Mouse (Mus musculus): ENCODE data around the gene Nudt15. TPM values are rescaled to one million over a fixed set of nuclear protein-coding genes. Genes with fewer than 3 reads are reported as not detected.
A peak's percentile ranks its signal among the peaks of the same experiment; 100 is the strongest.

Gene Nudt15
- polyA plus RNA-seq, 1 experiment from 2014 or later, result 4.1 TPM

DNA sequence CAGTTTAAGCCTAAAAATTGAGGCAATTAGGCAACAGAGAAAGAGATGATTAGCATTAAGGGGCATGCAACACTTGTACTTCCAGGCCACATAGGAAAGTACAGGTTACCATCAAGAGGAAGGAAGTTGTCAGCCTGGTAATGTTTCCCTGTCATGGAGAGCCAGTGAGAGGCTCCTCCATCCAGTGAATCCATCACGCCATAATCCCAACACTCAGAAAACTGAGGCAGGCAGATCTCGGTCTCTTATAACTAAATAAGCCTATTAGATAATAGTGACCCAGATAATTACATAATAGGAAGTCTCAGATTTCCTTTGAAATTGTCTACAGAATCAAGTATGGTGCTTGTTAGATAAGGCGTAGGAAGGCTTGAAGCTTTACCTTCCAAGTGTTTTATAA lies 23.9 kb downstream of the Nudt15 start:
- H3K9me3 ChIP-seq (replicated peaks; ENCODE audit: control insufficient read depth, low read length), result no peaks in the 10 kb centered on the region
- H3K9ac ChIP-seq (ENCODE audit: low read length), result peak overlapping the region; percentile 66; the same call in 1 of the 2 replicates
- H3K4me3 ChIP-seq (ENCODE audit: low read length), result no peak overlapping the region
- no peak overlapping the region for H3K27ac ChIP-seq (ENCODE audit: low read length)
- H3K36me3 ChIP-seq (ENCODE audit: control insufficient read depth, insufficient read depth), result no peaks in the 10 kb centered on the region
- no peaks in the 10 kb centered on the region for H3K27me3 ChIP-seq (ENCODE audit: control insufficient read depth, insufficient read depth, low read length)
- peak overlapping the region; percentile 65; the same call in 1 of the 2 replicates for H3K4me2 ChIP-seq (ENCODE audit: low read depth, low read length)
- WGBS, result 64% methylated on average over 3 of the region's 3 CpGs
- no peak for ATAC-seq (replicated peaks; ENCODE audit: extremely low read depth, insufficient read depth, low FRiP score)
- no peaks in the 10 kb centered on the region for H3K4me1 ChIP-seq (ENCODE audit: control insufficient read depth, insufficient read depth, low read length)

DNA sequence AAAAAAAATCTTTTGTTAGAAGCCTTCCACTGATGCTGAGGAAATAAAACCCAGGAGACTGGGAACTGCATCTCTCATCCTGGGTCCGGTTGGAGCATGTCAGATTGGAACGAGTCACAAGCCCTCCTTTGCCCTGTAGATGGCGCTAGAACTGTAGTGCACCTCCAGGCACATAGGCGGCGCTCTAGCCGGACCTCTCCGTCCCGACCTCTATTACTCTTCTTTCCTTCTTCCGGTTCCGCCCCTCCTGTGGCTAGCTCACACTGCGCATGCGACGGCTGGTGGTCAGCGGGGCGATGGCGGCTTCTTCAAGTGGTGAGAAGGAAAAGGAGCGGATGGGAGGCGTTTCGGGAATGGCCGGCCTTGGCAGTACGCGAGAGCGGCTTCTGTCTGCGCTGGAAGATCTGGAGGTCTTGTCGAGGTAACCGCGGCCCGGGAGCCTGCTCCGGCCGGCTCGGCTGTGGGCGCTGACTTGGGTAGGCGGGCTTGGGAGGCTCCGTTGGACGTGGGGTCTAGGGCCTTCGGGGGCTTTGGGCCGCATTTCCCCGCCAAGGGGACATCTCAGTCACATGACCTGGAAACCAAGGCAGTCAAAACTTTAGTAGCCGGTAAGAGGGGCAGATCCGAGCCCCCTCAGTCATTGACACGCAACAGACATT lies 38.1 kb downstream of the Nudt15 start, which contains the start of gene Med4:
Gene Med4, plus strand, starts transcription at position 261 of the 659 bp plus-strand sequence.
- peak within 1 kb of the TSS; percentile 44; the same call in 1 of the 2 replicates for H3K27ac ChIP-seq (ENCODE audit: low read length)

DNA sequence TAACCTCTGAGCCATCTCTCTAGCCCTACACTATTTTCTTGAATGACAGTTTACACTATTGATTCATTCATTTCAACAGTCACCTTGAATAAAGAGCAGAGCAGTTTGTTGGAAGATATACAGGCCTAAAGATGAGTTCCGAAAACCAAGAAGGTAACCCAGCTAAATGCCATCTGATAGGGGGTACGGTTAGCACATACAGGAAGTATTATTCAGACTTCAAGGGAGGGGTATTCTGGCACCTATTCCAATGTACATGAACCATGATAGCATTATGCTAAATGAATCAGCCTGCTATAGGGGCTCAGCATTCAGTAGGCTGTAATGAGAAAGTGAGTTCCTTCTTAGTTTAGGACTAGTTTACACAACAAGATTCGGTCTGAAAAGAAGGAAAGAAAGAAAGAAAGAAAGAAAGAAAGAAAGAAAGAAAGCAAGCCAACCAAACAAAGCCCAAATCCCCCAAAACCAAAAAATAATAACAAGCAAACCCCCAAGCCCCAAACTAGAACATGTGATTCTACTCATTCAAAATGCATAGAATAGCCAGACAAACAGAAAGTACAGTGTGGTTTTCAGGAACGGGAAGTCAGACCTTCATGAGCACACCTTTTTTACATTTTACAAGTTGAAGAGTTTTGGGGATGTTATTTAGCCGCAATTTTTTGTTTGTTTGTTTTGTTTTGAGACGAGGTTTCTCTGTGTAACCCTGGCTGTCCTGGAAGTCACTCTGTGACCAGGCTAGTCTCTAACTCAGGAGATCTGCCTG lies 39.2 kb downstream of the Nudt15 start:
- H3K4me3 ChIP-seq (ENCODE audit: low read length), result no peak overlapping the region
- H3K4me2 ChIP-seq (ENCODE audit: low read depth, low read length), result no peak overlapping the region
- no peak overlapping the region for H3K9ac ChIP-seq (ENCODE audit: low read length)
- peaks cover 9% of the 10 kb centered on the region for H3K4me1 ChIP-seq (ENCODE audit: control insufficient read depth, insufficient read depth, low read length)
- no peak for ATAC-seq (replicated peaks; ENCODE audit: extremely low read depth, insufficient read depth, low FRiP score)
- H3K9me3 ChIP-seq (replicated peaks; ENCODE audit: control insufficient read depth, low read length), result no peaks in the 10 kb centered on the region
- H3K36me3 ChIP-seq (ENCODE audit: control insufficient read depth, insufficient read depth), result no peaks in the 10 kb centered on the region; the same call in 1 of the 2 replicates
- 84% methylated on average over 6 of the region's 6 CpGs for WGBS
- no peak overlapping the region for H3K27ac ChIP-seq (ENCODE audit: low read length)
- no peaks in the 10 kb centered on the region for H3K27me3 ChIP-seq (ENCODE audit: control insufficient read depth, insufficient read depth, low read length)

More for the DNA sequence above, 38.1 kb downstream of the Nudt15 start, which contains the start of gene Med4:
- H3K36me3 ChIP-seq (ENCODE audit: control insufficient read depth, insufficient read depth), result peaks cover 2% of the 10 kb centered on the region
- ATAC-seq (replicated peaks; ENCODE audit: extremely low read depth, insufficient read depth, low FRiP score), result peak; percentile 90
- peaks cover 9% of the 10 kb centered on the region for H3K4me1 ChIP-seq (ENCODE audit: control insufficient read depth, insufficient read depth, low read length)
- no peaks in the 10 kb centered on the region for H3K9me3 ChIP-seq (replicated peaks; ENCODE audit: control insufficient read depth, low read length)
- WGBS, result under 1% methylated on average over 41 of the region's 41 CpGs
- peak within 1 kb of the TSS; percentile 97 for H3K4me2 ChIP-seq (ENCODE audit: low read depth, low read length)
- peak within 1 kb of the TSS; percentile 98 for H3K9ac ChIP-seq (ENCODE audit: low read length)
- no peaks in the 10 kb centered on the region for H3K27me3 ChIP-seq (ENCODE audit: control insufficient read depth, insufficient read depth, low read length)
- peak within 1 kb of the TSS; percentile 99 for H3K4me3 ChIP-seq (ENCODE audit: low read length)

DNA sequence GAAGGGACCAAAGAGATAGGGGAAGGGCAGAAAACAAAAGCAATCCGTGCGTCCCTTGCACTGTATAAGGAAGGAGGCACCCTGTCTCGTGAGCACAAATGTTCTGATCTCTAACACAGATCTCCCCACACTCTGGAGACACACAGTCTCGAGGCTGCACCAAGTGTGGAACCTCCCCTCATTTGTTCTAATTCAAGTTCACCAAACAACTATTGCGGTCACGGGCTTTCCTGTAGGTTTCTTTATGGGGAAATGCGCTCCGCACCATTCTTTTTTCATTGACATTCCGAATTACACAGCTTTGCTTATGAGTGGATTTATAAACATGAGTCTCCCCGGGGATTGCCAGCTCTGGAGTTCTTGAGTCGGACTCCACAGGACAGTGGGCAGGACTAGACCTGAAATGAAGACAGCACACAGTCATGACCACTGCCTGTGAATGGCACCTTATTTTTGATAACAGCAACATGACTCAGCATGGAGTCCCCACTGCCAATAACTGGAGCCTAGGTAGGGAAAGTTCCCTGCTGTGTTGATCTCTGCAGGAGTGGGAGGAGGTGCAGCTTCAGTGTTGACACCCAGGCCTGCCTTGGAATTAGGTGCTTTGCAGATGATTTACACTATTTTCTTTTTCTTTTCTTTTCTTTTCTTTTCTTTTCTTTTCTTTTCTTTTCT lies 40.2 kb downstream of the Nudt15 start:
- Histone ChIP-seq H3K4me3 (ENCODE audit: low read length) (no peak overlapping the region), H3K9me3 (replicated peaks; ENCODE audit: control insufficient read depth, low read length) (no peaks in the 10 kb centered on the region), H3K4me2 (ENCODE audit: low read depth, low read length) (peak overlapping the region; percentile 20; the same call in 1 of the 2 replicates), H3K4me1 (ENCODE audit: control insufficient read depth, insufficient read depth, low read length) (peaks cover 15% of the 10 kb centered on the region), H3K27me3 (ENCODE audit: control insufficient read depth, insufficient read depth, low read length) (no peaks in the 10 kb centered on the region), H3K9ac (ENCODE audit: low read length) (no peak overlapping the region), H3K27ac (ENCODE audit: low read length) (no peak overlapping the region), H3K36me3 (ENCODE audit: control insufficient read depth, insufficient read depth) (no peaks in the 10 kb centered on the region)
- 41% methylated on average over 11 of the region's 11 CpGs for WGBS
- no peak for ATAC-seq (replicated peaks; ENCODE audit: extremely low read depth, insufficient read depth, low FRiP score)

GRCm38 (mm10) chr14:73507200-73507599 lies 40.8 kb downstream of the Nudt15 start:
- no peaks in the 10 kb centered on the region for H3K9me3 ChIP-seq (replicated peaks; ENCODE audit: control insufficient read depth, low read length)
- H3K9ac ChIP-seq (ENCODE audit: low read length), result no peak overlapping the region
- no peak overlapping the region for H3K27ac ChIP-seq (ENCODE audit: low read length)
- H3K4me2 ChIP-seq (ENCODE audit: low read depth, low read length), result peak overlapping the region; percentile 20; the same call in 1 of the 2 replicates
- no peaks in the 10 kb centered on the region for H3K36me3 ChIP-seq (ENCODE audit: control insufficient read depth, insufficient read depth)
- H3K4me3 ChIP-seq (ENCODE audit: low read length), result no peak overlapping the region
- H3K27me3 ChIP-seq (ENCODE audit: control insufficient read depth, insufficient read depth, low read length), result no peaks in the 10 kb centered on the region
- peaks cover 21% of the 10 kb centered on the region for H3K4me1 ChIP-seq (ENCODE audit: control insufficient read depth, insufficient read depth, low read length)
- ATAC-seq (replicated peaks; ENCODE audit: extremely low read depth, insufficient read depth, low FRiP score), result no peak
- 80% methylated on average over 15 of the region's 15 CpGs for WGBS

DNA sequence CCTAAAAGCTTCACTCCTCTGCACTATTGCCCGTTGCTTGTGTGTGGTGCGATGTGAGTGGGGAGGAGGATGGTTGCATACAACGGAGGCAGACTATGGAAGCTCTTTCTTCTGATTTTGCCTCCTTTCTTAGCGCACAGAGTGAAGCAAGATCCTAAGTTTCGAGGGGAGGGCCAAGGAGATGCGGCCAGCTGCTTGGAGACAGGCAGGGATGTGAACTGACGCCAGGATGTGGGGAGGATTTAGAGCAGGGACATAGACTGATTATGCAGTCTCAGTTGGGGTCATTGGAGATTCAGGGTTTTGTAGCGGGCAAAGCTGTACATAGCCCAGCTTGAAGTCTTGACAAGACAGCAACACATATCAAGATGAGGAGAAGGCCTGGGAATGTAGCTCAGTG lies 41.8 kb downstream of the Nudt15 start:
- Histone ChIP-seq H3K27ac (ENCODE audit: low read length) (no peak overlapping the region), H3K4me3 (ENCODE audit: low read length) (no peak overlapping the region), H3K27me3 (ENCODE audit: control insufficient read depth, insufficient read depth, low read length) (no peaks in the 10 kb centered on the region), H3K9me3 (replicated peaks; ENCODE audit: control insufficient read depth, low read length) (no peaks in the 10 kb centered on the region), H3K9ac (ENCODE audit: low read length) (no peak overlapping the region), H3K4me2 (ENCODE audit: low read depth, low read length) (no peak overlapping the region), H3K4me1 (ENCODE audit: control insufficient read depth, insufficient read depth, low read length) (peaks cover 21% of the 10 kb centered on the region), H3K36me3 (ENCODE audit: control insufficient read depth, insufficient read depth) (no peaks in the 10 kb centered on the region)
- 57% methylated on average over 8 of the region's 8 CpGs for WGBS
- ATAC-seq (replicated peaks; ENCODE audit: extremely low read depth, insufficient read depth, low FRiP score), result no peak

DNA sequence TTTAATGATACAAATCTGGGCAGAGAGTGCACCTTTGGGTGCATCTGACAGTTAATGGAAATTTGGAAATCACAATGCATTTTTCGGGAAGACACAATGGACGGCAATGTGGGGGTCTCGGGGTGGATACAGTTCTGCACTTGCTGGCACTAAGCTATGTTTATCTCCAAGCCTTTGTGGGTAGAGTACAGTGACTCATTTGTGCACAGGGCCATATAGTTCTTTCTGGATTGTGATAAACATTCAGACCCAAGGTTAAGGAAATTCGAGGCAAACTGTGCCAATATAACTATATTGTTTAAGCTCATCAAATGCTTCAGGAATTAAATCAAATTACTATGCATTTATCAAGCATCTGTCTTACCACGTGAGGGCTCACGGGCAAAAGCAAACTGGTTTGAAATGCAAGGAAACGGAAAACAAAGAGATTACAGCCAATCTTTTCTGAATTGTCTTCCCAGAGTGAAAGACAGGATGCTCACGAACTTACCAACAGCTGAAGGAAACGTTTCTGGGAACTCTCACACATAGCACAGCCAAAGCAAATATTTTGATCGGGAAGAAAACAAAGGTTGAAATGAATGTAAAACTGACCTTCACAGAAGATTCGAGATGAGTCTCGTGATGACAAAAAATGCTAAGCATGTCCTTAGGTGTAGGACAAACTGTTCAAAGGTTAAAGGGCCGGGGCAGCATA lies 44.7 kb downstream of the Nudt15 start:
- Histone ChIP-seq H3K36me3 (ENCODE audit: control insufficient read depth, insufficient read depth) (no peaks in the 10 kb centered on the region), H3K4me1 (ENCODE audit: control insufficient read depth, insufficient read depth, low read length) (peaks cover 12% of the 10 kb centered on the region), H3K9me3 (replicated peaks; ENCODE audit: control insufficient read depth, low read length) (no peaks in the 10 kb centered on the region), H3K27me3 (ENCODE audit: control insufficient read depth, insufficient read depth, low read length) (no peaks in the 10 kb centered on the region), H3K9ac (ENCODE audit: low read length) (0 out of 2 replicates have a peak overlapping the region, but pooled peaks have one; percentile 27), H3K27ac (ENCODE audit: low read length) (peak overlapping the region; percentile 82), H3K4me2 (ENCODE audit: low read depth, low read length) (peak overlapping the region; percentile 3; the same call in 1 of the 2 replicates), H3K4me3 (ENCODE audit: low read length) (no peak overlapping the region)
- no peak; the same call in 1 of the 2 replicates for ATAC-seq (replicated peaks; ENCODE audit: extremely low read depth, insufficient read depth, low FRiP score)
- 48% methylated on average over 13 of the region's 13 CpGs for WGBS

DNA sequence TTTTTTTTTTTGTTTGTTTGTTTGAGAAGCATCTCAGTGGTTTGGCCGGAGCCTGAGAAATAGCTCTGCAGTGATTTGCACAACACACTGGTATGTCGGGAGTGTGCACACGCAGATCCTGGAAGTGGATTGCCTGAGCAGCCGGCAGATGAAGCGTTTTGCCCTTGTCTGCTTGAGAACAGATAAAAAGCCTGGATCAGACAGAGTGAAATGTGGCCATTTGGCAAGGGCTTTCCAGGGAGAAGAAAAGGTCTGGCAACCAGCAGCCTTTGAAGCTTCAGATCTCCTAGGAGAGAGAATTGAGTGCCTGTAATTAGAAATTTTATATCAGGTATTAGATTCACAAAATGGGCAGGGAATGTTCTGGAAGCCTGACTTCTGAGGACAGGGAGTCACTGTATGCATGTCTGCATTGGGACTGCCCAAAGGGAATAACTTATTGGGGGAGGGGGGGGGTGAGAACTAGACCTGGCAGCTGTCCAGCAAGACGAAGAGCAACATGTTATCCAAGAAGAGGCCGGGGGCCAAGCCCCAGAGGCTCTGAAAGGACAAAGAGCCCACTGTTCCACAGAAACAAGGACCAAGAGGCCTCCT lies 45.4 kb downstream of the Nudt15 start:
- 11% methylated on average over 7 of the region's 7 CpGs for WGBS
- H3K36me3 ChIP-seq (ENCODE audit: control insufficient read depth, insufficient read depth), result no peaks in the 10 kb centered on the region
- H3K9ac ChIP-seq (ENCODE audit: low read length), result no peak overlapping the region
- no peaks in the 10 kb centered on the region for H3K27me3 ChIP-seq (ENCODE audit: control insufficient read depth, insufficient read depth, low read length)
- no peak overlapping the region for H3K4me3 ChIP-seq (ENCODE audit: low read length)
- peak overlapping the region; percentile 3; the same call in 1 of the 2 replicates for H3K4me2 ChIP-seq (ENCODE audit: low read depth, low read length)
- H3K27ac ChIP-seq (ENCODE audit: low read length), result peak overlapping the region; percentile 82
- H3K4me1 ChIP-seq (ENCODE audit: control insufficient read depth, insufficient read depth, low read length), result peaks cover 12% of the 10 kb centered on the region
- ATAC-seq (replicated peaks; ENCODE audit: extremely low read depth, insufficient read depth, low FRiP score), result peak; percentile 43
- H3K9me3 ChIP-seq (replicated peaks; ENCODE audit: control insufficient read depth, low read length), result no peaks in the 10 kb centered on the region

Data from heart, embryonic 16.5 days (tissue).